Mouse (Mus musculus) Muller cell, postnatal 12 days (primary cell): ENCODE results near the gene Lrrc71.

ENCODE experiments used
- DNase-seq: peaks from one replicate; pipeline ENCODE4 v3.0.0-alpha.2; 2015; ENCODE audit errors: inconsistent ontology term

The Lrrc71 gene

GRCm38 (mm10) chr3:87724556-87724955 lies 23.9 kb downstream of the Lrrc71 start:
- DNase-seq, result no peak

- no peak for DNase-seq
Observed at GRCm38 (mm10) chr3:87718525-87718924, 29.9 kb downstream of the Lrrc71 start.
